Mouse (Mus musculus): ENCODE results near the gene Fmo5. TPM values are rescaled to one million over a fixed set of nuclear protein-coding genes. Genes with fewer than 3 reads are reported as not detected.

Fmo5 gene
- polyA plus RNA-seq, 1 experiment: 1.3 TPM

- no peaks in the 10 kb centered on the region for H3K27me3 ChIP-seq (ENCODE audit: control insufficient read depth, insufficient read depth, low read length, poor library complexity, severe bottlenecking)
- H3K4me1 ChIP-seq (ENCODE audit: control insufficient read depth, insufficient read depth, low read length): no peaks in the 10 kb centered on the region
- H3K4me3 ChIP-seq (ENCODE audit: low read depth, low read length): peak overlapping the region; percentile 48
- TF ChIP-seq CTCF (IDR thresholded peaks at IDR 0.05; ENCODE audit: low read depth, low read length): no peak
- no peak for TF ChIP-seq POLR2A (IDR thresholded peaks at IDR 0.05; ENCODE audit: insufficient read depth, low read length)
- 0 out of 2 replicates have a peak, but pooled peaks have one; percentile 57 for TF ChIP-seq EP300 (IDR thresholded peaks at IDR 0.05; ENCODE audit: insufficient read depth, low read depth, low read length)
- H3K27ac ChIP-seq (ENCODE audit: insufficient read depth, low read length): peak overlapping the region; percentile 59; the same call in 1 of the 2 replicates
- H3K36me3 ChIP-seq (ENCODE audit: control insufficient read depth, insufficient read depth, low read length, poor library complexity, severe bottlenecking): no peaks in the 10 kb centered on the region
- no peak overlapping the region for H3K9ac ChIP-seq (ENCODE audit: low read depth, poor library complexity, severe bottlenecking)
- no peaks in the 10 kb centered on the region for H3K9me3 ChIP-seq (replicated peaks; ENCODE audit: control insufficient read depth, insufficient read depth, low read length, poor library complexity, severe bottlenecking)
Observed at GRCm38 (mm10) chr3:97683560-97684195, 55.1 kb downstream of the Fmo5 start.

- Histone ChIP-seq H3K9me3 (replicated peaks; ENCODE audit: control insufficient read depth, insufficient read depth, low read length, poor library complexity, severe bottlenecking) (no peaks in the 10 kb centered on the region), H3K36me3 (ENCODE audit: control insufficient read depth, insufficient read depth, low read length, poor library complexity, severe bottlenecking) (no peaks in the 10 kb centered on the region), H3K27me3 (ENCODE audit: control insufficient read depth, insufficient read depth, low read length, poor library complexity, severe bottlenecking) (no peaks in the 10 kb centered on the region), H3K27ac (ENCODE audit: insufficient read depth, low read length) (no peak overlapping the region), H3K9ac (ENCODE audit: low read depth, poor library complexity, severe bottlenecking) (no peak overlapping the region), H3K4me3 (ENCODE audit: low read depth, low read length) (no peak overlapping the region), H3K4me1 (ENCODE audit: control insufficient read depth, insufficient read depth, low read length) (no peaks in the 10 kb centered on the region)
- no peak for TF ChIP-seq EP300 (IDR thresholded peaks at IDR 0.05; ENCODE audit: insufficient read depth, low read depth, low read length)
- TF ChIP-seq POLR2A (IDR thresholded peaks at IDR 0.05; ENCODE audit: insufficient read depth, low read length): no peak
- no peak for TF ChIP-seq CTCF (IDR thresholded peaks at IDR 0.05; ENCODE audit: low read depth, low read length)
Observed at GRCm38 (mm10) chr3:97686372-97687117, 57.9 kb downstream of the Fmo5 start.

GRCm38 (mm10) chr3:97689289-97689688, 60.7 kb downstream of the Fmo5 start:
- peaks cover 2% of the 10 kb centered on the region for H3K4me1 ChIP-seq (ENCODE audit: control insufficient read depth, insufficient read depth, low read length)
- TF ChIP-seq EP300 (IDR thresholded peaks at IDR 0.05; ENCODE audit: insufficient read depth, low read depth, low read length): no peak
- no peak for TF ChIP-seq CTCF (IDR thresholded peaks at IDR 0.05; ENCODE audit: low read depth, low read length)
- TF ChIP-seq POLR2A (IDR thresholded peaks at IDR 0.05; ENCODE audit: insufficient read depth, low read length): no peak
- no peak overlapping the region for H3K4me3 ChIP-seq (ENCODE audit: low read depth, low read length)
- no peaks in the 10 kb centered on the region for H3K36me3 ChIP-seq (ENCODE audit: control insufficient read depth, insufficient read depth, low read length, poor library complexity, severe bottlenecking)
- H3K9me3 ChIP-seq (replicated peaks; ENCODE audit: control insufficient read depth, insufficient read depth, low read length, poor library complexity, severe bottlenecking): no peaks in the 10 kb centered on the region
- H3K9ac ChIP-seq (ENCODE audit: low read depth, poor library complexity, severe bottlenecking): no peak overlapping the region
- no peaks in the 10 kb centered on the region for H3K27me3 ChIP-seq (ENCODE audit: control insufficient read depth, insufficient read depth, low read length, poor library complexity, severe bottlenecking)
- H3K27ac ChIP-seq (ENCODE audit: insufficient read depth, low read length): no peak overlapping the region

- no peak for TF ChIP-seq POLR2A (IDR thresholded peaks at IDR 0.05; ENCODE audit: insufficient read depth, low read length)
- no peak for TF ChIP-seq CTCF (IDR thresholded peaks at IDR 0.05; ENCODE audit: low read depth, low read length)
- TF ChIP-seq EP300 (IDR thresholded peaks at IDR 0.05; ENCODE audit: insufficient read depth, low read depth, low read length): no peak
- Histone ChIP-seq H3K36me3 (ENCODE audit: control insufficient read depth, insufficient read depth, low read length, poor library complexity, severe bottlenecking) (no peaks in the 10 kb centered on the region), H3K4me3 (ENCODE audit: low read depth, low read length) (no peak overlapping the region), H3K9ac (ENCODE audit: low read depth, poor library complexity, severe bottlenecking) (no peak overlapping the region), H3K27me3 (ENCODE audit: control insufficient read depth, insufficient read depth, low read length, poor library complexity, severe bottlenecking) (no peaks in the 10 kb centered on the region), H3K27ac (ENCODE audit: insufficient read depth, low read length) (no peak overlapping the region), H3K9me3 (replicated peaks; ENCODE audit: control insufficient read depth, insufficient read depth, low read length, poor library complexity, severe bottlenecking) (no peaks in the 10 kb centered on the region), H3K4me1 (ENCODE audit: control insufficient read depth, insufficient read depth, low read length) (peaks cover 2% of the 10 kb centered on the region)
Observed at GRCm38 (mm10) chr3:97690590-97690989, 62.0 kb downstream of the Fmo5 start.

GRCm38 (mm10) chr3:97691443-97692017, 62.9 kb downstream of the Fmo5 start:
- no peak overlapping the region for H3K27ac ChIP-seq (ENCODE audit: insufficient read depth, low read length)
- no peaks in the 10 kb centered on the region for H3K9me3 ChIP-seq (replicated peaks; ENCODE audit: control insufficient read depth, insufficient read depth, low read length, poor library complexity, severe bottlenecking)
- no peaks in the 10 kb centered on the region for H3K36me3 ChIP-seq (ENCODE audit: control insufficient read depth, insufficient read depth, low read length, poor library complexity, severe bottlenecking)
- no peak for TF ChIP-seq CTCF (IDR thresholded peaks at IDR 0.05; ENCODE audit: low read depth, low read length)
- no peaks in the 10 kb centered on the region for H3K27me3 ChIP-seq (ENCODE audit: control insufficient read depth, insufficient read depth, low read length, poor library complexity, severe bottlenecking)
- H3K4me1 ChIP-seq (ENCODE audit: control insufficient read depth, insufficient read depth, low read length): peaks cover 2% of the 10 kb centered on the region
- no peak overlapping the region for H3K9ac ChIP-seq (ENCODE audit: low read depth, poor library complexity, severe bottlenecking)
- H3K4me3 ChIP-seq (ENCODE audit: low read depth, low read length): no peak overlapping the region

GRCm38 (mm10) chr3:97693806-97694205, 65.2 kb downstream of the Fmo5 start:
- Histone ChIP-seq H3K4me3 (ENCODE audit: low read depth, low read length) (no peak overlapping the region), H3K9me3 (replicated peaks; ENCODE audit: control insufficient read depth, insufficient read depth, low read length, poor library complexity, severe bottlenecking) (no peaks in the 10 kb centered on the region), H3K27me3 (ENCODE audit: control insufficient read depth, insufficient read depth, low read length, poor library complexity, severe bottlenecking) (no peaks in the 10 kb centered on the region), H3K4me1 (ENCODE audit: control insufficient read depth, insufficient read depth, low read length) (peaks cover 2% of the 10 kb centered on the region), H3K36me3 (ENCODE audit: control insufficient read depth, insufficient read depth, low read length, poor library complexity, severe bottlenecking) (no peaks in the 10 kb centered on the region), H3K9ac (ENCODE audit: low read depth, poor library complexity, severe bottlenecking) (no peak overlapping the region), H3K27ac (ENCODE audit: insufficient read depth, low read length) (no peak overlapping the region)
- no peak for TF ChIP-seq EP300 (IDR thresholded peaks at IDR 0.05; ENCODE audit: insufficient read depth, low read depth, low read length)
- TF ChIP-seq POLR2A (IDR thresholded peaks at IDR 0.05; ENCODE audit: insufficient read depth, low read length): no peak
